Mouse (Mus musculus): Measurements from ENCODE around the gene Pdp2. TPM values are rescaled to one million over a fixed set of nuclear protein-coding genes. Genes with fewer than 3 reads are reported as not detected.

Gene Pdp2
- 2.3 and 4.1 TPM in 2 replicates for polyA plus RNA-seq (2012; rRNA removed; ENCODE audit: low replicate concordance)

DNA sequence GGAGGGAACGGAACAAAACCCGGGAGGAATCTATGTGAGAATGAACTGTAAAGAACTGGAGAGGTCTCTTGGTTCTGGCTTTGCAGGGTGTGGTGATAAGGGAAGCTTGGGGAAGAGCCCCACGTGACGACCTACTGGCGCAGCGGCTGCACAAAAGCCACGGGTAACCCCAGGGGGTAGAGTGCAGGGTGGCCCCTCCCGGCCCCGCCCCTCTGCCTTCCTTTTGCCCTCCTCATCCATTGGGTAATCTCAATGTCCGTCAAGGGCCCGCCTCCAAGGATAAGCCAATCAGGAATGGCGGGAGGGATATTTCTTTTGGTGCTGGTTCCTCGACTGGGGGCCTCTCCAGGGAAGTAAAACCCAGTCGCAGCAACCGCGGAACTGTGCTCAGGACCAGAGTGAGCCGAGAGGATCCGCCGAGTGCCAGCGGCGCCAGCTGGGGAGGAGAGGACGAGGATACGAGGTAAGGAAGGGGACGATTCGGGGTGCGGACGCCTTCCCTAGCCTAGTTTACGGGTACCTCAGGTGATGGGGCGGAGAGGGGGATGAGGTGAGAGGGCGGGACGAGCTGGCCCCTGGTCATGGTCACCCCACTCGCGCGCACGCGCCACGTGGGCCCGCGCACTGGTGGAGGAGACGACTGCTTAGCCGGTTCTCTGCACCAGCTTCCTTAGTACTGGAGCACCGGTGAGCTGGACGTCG lies at the start of gene Pdp2:
Gene Pdp2 (plus strand): TSS at position 319 of the 702 bp plus-strand sequence.

DNA sequence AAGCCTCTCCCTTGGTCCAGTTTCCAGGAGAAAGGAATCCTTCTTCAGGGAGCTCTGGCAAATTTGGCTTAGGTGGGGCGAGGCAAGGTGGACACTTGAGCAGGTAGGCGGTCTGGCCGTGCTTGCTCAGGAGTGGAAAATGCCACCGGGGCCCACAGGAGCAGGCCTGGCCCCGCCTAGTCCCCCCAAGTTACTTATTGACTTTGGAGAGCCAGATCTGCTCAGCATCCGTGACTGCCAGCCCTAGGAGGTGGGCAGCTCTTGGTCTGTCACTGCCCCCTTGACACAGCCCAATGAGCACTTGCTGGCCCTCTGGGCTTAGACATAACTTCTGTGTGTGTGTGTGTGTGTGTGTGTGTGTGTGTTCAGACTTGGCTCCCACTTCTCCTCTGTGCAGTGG lies 32.9 kb downstream of the Pdp2 start, which contains the start of gene Cdh16:
Gene Cdh16 (minus strand): TSS at position 236 of the 400 bp plus-strand sequence.

DNA sequence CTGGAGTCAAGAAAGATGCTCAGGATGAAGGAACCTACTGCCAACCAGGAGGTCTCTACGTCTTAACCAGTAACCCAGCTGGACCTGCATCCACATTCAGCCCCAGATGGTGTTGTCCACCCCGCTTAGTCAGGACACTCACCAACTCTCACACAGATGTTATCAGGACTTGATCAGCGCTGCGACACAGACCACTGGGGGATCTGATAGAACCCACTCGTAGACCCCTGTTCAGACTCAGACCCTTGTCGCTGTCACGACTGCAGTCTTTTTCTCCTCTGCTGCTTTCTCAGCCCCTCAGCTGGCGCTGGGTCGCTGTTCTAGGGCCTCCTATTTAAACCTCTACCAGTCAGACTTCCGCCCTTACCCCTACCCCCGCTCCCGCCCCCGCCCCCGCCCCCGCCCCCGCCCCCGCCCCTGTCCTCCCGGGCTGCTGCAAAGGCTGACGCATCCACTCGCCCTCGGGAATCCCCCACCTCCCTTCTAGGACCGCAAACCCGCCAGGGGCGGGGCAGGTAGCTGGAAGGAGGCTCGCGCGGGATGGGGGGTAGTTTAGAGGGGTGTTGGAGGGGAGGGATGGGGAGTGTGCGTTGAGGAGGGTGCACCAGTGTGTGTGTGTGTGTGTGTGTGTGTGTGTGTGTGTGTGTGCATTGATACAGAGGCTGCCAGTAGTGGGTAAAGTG lies 39.9 kb downstream of the Pdp2 start, which contains the start of gene Rrad:
Gene Rrad (minus strand): TSS at position 347 of the 683 bp plus-strand sequence.

DNA sequence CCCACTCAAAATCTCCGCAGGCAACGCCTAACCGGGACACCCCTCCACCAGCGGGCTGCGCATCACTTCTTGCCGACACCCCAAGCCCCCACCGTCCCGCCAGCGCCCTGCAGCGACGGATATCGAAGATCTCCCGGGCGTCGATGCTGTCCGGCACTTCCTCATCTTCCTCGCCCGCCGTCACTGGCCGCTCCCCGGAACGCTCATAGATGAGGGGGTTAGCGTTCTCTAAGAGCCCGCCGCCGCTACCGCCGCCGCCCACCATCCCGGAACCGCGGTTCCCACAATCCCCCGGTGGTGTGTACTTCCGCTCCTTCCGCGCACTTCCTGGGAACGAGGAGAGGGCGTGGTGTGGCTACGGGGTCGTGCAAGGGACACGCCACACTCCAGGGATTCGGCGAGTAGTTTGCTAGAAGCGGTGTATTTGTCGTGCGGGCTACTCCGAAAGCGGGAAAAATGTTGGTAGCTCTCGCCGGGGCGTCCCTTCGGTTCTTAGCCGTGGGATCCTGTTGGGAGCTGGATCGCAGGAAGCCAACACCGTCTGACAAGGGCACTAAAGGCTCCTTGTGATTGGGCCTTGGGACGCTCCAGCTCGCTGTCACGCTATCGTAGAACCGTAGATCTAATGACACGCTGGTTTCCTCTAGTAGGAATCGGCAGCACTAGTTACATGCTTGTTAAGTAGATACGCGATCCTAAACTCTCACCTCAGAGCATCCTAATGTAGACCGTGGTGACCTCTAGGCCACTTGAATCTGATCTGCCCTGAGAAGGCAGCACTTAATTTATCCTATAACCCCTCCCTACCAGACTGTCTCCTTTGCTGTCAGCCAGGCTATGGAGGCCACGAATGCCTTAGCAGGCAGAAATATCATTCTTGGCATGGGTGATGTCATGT lies 50.4 kb downstream of the Pdp2 start, which contains the start of gene Ciao2b:
Gene Ciao2b (minus strand): TSS at position 540 of the 898 bp plus-strand sequence.

Other genes with a start within 250 kb of the Pdp2 start
- gene Cmtm4, start 195.6 kb upstream of the Pdp2 start, polyA plus RNA-seq (2012; rRNA removed; ENCODE audit: low replicate concordance), result 17.6 and 17.7 TPM in 2 replicates
- 2.6 and 4.9 TPM in 2 replicates for gene Dync1li2, start 148.4 kb upstream of the Pdp2 start, polyA plus RNA-seq (2012; rRNA removed; ENCODE audit: low replicate concordance)
- 0.05 and 0.09 TPM in 2 replicates for gene Terb1, start 81.5 kb upstream of the Pdp2 start, polyA plus RNA-seq (2012; rRNA removed; ENCODE audit: low replicate concordance)
- 1.1 and 1.9 TPM in 2 replicates for gene Nae1, start 56.8 kb upstream of the Pdp2 start, polyA plus RNA-seq (2012; rRNA removed; ENCODE audit: low replicate concordance)
- gene Car7, start 56.8 kb upstream of the Pdp2 start, polyA plus RNA-seq (2012; rRNA removed; ENCODE audit: low replicate concordance), result 2.2 and 3.5 TPM in 2 replicates
- not detected in 2 replicates for gene Cdh16, start 32.9 kb downstream of the Pdp2 start, polyA plus RNA-seq (2012; rRNA removed; ENCODE audit: low replicate concordance)
- gene Rrad, start 39.9 kb downstream of the Pdp2 start, polyA plus RNA-seq (2012; rRNA removed; ENCODE audit: low replicate concordance), result 5.5 TPM in 2 replicates
- 31.2 and 56.2 TPM in 2 replicates for gene Ciao2b, start 50.5 kb downstream of the Pdp2 start, polyA plus RNA-seq (2012; rRNA removed; ENCODE audit: low replicate concordance)
- gene Ces2a, start 142.6 kb downstream of the Pdp2 start, polyA plus RNA-seq (2012; rRNA removed; ENCODE audit: low replicate concordance), result 261 and 444 TPM in 2 replicates
- 1.4 and 11.3 TPM in 2 replicates for gene Ces2b, start 240.1 kb downstream of the Pdp2 start, polyA plus RNA-seq (2012; rRNA removed; ENCODE audit: low replicate concordance)